Mouse (Mus musculus) kidney, adult 8-10 months (tissue): ENCODE measurements around the gene Ubox5.
"Not testable (repeated sequence)": the region's sequence is repeated elsewhere in the genome, so short reads cannot be mapped to it uniquely, and the experiment has no call there.

Experiments
- DNase-seq, 2 experiments: peaks; one replicate each; pipeline ENCODE4 v3.0.0; 2022

Ubox5 gene

GRCm38 (mm10) chr2:130632887-130633675 lies 3.2 kb upstream of the Ubox5 start:
- no peak for DNase-seq

- DNase-seq = peak; percentile 63 to 79
Observed at GRCm38 (mm10) chr2:130632416-130632815, 2.6 kb upstream of the Ubox5 start.

DNA sequence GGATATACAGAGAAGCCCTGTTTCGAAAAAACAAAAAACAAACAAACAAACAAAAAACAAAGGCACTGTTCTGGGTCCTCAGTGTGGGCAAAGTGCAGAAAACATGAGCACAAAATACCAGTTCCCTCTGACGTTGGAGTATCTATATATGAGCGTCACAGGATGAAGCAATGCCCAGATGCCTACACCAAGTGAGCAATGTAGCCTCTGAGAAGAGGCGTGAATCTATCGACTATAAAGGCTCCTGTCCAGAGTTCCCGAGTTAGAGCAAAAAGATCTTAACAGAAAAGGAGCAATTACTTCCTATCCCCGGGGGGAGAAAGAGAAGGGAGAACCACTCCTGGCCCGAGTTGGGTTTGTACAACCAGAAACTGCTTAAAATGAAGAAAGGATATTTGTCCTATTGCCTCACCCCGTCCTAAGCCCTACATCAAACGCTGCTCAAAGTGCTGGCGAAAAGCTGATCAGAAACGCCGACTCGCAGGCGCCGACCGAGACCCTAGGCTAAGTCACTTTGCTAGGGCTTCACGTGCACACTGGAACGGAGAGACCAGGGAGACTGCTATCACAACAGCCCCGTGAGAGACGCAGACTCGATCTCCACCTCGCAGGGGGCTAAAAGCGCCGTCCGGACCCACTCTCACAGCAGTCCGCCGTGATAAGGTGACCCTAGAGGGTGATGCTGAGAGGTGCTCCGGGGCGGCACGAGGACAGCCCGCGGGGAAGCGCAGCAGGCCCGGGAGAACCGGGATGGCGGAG lies 579 bp downstream of the Ubox5 start:
- DNase-seq = no peak

- DNase-seq = no peak
Observed at GRCm38 (mm10) chr2:130628424-130628823, 1.4 kb downstream of the Ubox5 start.

GRCm38 (mm10) chr2:130618972-130619371 lies 10.9 kb downstream of the Ubox5 start:
- peak; percentile 50 to 54 for DNase-seq

DNA sequence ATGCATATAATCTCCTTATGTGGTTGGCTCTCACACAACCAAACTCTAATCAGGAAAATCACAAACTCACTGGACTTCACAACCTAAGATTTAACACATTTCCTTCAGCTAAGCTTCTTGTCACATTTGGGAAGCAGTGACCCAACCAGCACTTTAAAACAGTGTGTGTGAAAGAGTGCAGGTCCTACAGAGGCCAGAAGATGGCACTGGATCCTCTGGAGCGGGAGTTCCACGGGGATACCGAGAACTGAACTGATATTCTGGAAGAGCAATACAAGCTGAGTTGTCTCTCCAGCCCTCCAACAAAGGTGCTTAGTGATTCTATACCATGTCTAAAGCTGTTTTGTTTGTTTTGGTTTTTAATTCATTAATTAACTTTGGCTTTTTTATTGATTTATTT lies 16.7 kb downstream of the Ubox5 start:
- DNase-seq = peak in 1 of 2 experiments; percentile 57

- no peak for DNase-seq
Observed at GRCm38 (mm10) chr2:130602195-130602594, 27.6 kb downstream of the Ubox5 start.

DNA sequence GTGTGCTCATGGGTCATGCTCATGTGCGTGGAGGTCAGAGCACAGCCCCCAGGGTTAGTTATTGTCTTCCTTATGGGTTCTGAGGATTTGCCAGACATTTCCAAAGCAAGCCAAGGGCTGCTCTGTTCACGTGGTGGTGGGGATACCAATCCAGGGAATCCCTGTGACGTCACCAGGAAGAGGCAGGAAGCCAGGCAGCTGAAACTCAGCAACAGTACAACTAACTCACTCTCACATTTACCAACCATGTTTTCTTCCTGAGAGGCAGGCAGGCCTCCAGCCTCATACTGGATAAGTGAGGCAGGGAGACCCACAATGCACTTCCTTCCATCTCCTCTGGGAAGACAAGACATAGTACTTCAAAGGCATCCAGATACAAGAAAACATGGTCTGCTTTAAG lies 31.4 kb downstream of the Ubox5 start:
- no peak for DNase-seq

DNA sequence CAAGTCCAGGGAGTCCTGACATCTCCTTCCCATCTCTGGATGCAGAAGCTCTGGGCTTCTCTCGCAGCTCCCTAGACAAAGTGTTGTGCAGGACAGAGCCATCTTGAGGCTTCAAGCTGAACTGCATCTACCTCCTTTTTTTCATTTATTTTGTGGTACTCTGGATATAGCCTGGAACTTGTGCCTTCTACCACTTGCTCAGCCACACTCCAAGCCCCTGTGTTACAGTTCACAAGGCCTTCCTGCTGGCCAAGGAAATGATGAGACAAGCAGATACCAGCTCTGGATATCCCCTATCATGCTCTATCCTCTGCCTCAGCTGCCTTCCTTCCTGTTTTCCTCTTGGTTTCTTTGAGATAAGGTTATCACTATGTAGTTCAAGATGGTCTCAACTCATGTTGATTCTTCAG lies 32.2 kb downstream of the Ubox5 start:
- DNase-seq = peak in 1 of 2 experiments; percentile 23

- no peak for DNase-seq
Observed at GRCm38 (mm10) chr2:130595596-130595995, 34.2 kb downstream of the Ubox5 start.

GRCm38 (mm10) chr2:130591016-130591415 lies 38.8 kb downstream of the Ubox5 start:
- no peak for DNase-seq

DNA sequence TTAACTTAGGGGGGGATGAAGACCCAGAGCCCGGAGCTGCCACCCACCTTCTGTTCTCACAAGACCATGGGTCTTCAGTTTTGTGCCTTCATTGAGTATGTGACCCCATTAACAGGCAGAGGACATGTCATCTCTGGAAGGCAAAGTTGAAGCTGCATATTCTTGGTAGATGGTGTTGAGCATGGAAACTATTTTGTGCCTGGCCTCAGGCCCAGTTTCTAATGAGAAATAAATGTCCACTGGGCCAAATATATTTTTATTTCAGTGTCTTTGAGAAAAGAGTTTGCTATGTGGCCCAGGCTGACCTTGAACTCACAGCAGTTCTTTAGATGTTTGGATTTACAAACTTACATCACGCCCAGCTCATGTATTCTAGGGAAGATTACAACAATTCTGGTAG lies 40.1 kb downstream of the Ubox5 start:
- DNase-seq = no peak

DNA sequence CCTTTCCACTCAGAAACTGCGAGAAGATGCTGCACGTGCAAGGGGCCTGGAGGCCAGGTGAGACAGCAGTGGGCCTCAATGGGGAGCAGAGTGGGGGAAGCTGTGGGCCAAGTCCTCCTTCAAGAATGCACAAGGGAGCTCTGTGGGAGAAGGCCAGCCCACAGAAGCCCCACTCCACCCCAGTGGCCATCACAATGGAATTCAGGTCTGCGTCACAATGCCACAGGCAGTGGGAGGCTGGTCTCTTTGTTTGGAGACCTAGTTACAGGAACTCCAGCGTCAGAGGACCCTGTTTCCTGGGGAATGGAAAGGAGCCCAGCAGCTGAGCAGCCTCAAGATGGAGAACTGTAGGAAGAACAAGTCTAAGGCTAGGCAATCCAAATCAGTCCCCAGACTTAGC lies 40.7 kb downstream of the Ubox5 start:
- DNase-seq = no peak

GRCm38 (mm10) chr2:130588373-130588772 lies 41.5 kb downstream of the Ubox5 start:
- no peak for DNase-seq

GRCm38 (mm10) chr2:130586016-130586415 lies 43.8 kb downstream of the Ubox5 start:
- no peak for DNase-seq

DNA sequence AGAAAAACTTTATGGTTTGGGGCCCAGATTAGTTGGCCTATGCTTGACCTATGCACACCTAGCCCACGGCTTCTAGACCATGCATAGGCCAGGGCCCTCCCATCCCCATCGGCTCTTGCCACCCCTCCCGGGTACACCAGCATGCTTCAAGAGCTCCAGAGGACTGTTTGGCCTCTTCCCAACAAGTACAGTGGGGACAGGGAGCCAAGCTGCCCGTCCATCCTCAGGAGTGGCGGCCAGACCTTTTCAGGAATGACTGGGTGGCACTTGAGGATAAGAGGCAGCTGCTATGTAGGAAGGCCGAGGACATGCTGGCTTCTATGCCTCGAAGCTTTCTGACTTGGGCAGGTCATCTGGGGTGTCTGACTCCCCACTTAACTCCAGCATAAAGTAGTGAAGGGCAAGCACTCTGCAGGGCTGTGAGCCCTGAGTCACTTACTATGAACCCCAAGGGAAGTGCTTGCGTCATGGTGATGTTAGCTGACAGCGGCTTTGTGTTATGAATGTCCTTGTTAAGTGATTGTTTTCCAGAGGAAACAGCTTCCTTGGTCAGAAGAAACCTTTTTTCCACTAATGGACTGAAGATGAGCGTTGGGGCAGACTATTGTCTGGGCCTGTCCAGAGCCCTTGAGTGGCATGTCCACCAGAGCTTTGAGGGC lies 45.8 kb downstream of the Ubox5 start:
- DNase-seq = no peak

DNA sequence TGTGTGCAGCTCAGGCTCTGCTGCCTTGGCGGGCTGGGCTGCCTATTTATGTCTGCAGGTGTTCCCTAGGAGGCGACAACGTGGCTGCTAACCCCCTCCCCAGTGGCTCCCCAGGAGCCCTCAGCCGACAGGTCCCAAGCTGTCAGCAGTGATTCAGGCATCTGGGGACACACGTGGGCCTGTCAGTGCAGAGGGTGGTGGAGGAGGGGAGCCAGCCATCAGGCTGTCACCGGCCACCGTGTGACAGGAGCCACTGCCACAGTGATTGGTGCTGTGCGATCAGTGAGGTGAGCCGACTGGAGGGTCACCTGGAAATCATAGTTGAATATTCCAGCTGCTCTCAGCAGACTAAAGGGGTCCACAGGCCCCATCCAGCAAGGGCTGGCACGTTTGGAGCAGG lies 47.3 kb downstream of the Ubox5 start, which contains the start of gene Avp:
Gene Avp (minus strand): TSS at position 3 of the 400 bp plus-strand sequence.
- DNase-seq = no peak

DNA sequence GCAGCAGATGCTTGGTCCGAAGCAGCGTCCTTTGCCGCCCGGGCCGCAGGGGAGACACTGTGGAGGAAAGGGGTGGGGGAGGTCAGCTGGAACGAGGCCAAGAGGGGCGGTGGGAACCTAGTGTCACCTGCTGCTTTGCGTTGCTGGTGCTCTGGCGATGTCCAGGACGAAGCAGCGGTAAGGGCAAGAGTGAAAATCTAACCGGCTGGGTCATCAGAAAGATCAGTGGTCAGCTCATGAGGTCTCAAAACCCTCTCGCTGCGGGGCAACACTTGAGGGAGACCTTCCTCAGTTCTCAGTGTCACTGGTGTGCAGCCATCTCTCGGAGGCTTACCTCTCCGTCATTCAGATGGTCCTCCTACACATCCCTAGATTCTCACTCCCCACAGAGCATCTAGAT lies 48.6 kb downstream of the Ubox5 start:
- no peak for DNase-seq

DNA sequence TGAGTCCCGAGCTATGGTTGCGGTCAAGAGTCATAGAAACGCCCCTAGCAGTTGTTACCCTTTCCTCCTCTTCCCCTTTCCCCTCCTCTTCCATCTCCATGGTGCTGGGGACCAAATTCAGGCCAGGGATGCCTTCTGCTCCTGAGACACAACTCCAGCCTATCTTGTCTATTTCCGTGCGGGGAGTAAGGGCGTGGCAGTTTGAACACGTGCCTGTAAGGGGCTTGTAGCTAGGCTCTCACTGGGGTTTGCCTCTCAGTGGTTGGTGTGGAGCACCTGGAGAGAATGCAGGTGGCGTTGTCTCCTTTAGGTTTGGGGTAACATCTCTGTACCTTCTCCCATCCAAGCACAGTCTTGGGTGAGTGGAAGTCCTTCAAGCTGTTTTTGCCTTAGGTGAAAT lies 50.0 kb downstream of the Ubox5 start:
- DNase-seq = no peak

GRCm38 (mm10) chr2:130578148-130578547 lies 51.7 kb downstream of the Ubox5 start:
- peak; percentile 27 to 72 for DNase-seq

GRCm38 (mm10) chr2:130577632-130578031 lies 52.2 kb downstream of the Ubox5 start:
- peak; percentile 82 to 85 for DNase-seq

DNA sequence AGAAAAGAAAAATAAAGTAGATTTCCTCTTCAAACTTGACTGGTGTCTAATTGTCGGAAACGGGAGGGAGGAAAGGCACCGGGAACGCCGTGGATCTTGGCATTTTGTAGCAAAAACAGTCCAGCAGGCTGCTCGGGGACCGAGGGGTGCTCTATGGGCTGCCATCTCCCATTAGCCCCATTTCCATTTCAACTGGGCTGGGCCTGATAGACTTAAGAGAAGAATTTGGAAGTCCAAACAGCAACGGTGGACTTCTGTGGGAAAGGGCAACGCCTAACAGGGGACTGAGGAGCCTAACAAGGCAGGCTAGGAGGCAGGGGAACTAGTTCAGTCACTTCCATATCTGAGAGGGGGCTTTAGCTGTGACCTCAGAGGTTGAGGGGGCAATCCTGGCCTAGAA lies 52.8 kb downstream of the Ubox5 start:
- no peak for DNase-seq

DNA sequence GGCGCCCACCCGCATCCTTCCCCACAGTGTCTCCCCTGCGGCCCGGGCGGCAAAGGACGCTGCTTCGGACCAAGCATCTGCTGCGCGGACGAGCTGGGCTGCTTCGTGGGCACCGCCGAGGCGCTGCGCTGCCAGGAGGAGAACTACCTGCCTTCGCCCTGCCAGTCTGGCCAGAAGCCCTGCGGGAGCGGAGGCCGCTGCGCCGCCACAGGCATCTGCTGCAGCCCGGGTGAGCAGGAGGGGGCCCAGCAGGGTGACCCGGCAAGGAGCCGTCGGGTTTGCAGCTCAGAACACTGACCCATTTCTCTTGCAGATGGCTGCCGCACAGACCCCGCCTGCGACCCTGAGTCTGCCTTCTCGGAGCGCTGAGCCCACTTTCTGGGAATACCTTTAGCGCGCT lies 53.3 kb downstream of the Ubox5 start:
- DNase-seq = not testable (repeated sequence)

- DNase-seq = no peak
Observed at GRCm38 (mm10) chr2:130575873-130576272, 54.0 kb downstream of the Ubox5 start, which contains the start of gene Oxt. Gene Oxt, plus strand, starts transcription at chr2:130576173.
